Mouse (Mus musculus) urinary bladder, postnatal 0 days (tissue): Measurements from ENCODE around the gene Atp8b3. TPM values are rescaled to one million over a fixed set of nuclear protein-coding genes. Genes with fewer than 3 reads are reported as not detected.

Experiments
- polyA plus RNA-seq: library from polyadenylated mRNA; unstranded; fragments of >200 nt; fragmentation: Nextera tagmentation; extraction: Ambion mirVana; gene quantifications from 2 replicates; pipeline ENCODE4 v1.2.1, GENCODE M21; 2015

The Atp8b3 gene
- polyA plus RNA-seq: 0.05 and 0.07 TPM in 2 replicates

DNA sequence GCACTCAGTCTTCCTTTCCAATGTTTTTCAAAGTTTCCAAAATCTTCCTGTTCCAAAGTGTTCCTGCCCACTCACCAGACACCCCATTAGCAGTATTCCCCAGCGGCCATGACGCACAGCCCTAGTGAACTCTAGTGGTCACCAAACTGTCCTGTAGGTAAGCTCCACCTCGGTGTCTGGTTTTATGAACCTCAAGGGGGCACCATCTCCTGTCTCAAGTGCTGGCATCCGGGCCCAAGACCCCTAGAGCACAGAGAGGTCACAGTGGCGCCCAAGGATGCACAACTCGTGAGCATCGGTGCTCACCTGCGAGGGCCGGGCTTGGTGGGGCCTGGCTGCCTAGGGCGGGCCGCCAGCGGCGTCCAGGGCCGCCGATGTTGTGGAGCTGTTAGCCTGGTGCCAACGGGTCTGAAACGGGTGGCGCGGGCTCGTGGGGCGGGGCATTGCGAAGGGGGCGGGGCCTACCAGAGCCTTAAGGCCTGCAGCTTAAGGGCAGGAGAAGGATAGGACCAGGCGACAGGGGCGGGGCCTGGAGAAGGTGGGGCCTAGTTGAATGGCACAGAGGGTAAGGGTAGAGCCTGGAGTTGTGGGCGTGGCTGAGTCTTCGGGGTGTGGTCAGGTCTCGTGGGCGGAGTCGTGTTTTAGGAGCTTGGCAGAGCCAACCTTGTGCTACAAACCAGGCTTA is at the start of gene Atp8b3:
TSS of gene Atp8b3 (minus strand) at position 415 of the 685 bp plus-strand sequence.

GRCm38 (mm10) chr10:80577195-80578130 is 38.5 kb upstream of the Atp8b3 start, which contains the start of gene Klf16:
TSS of gene Klf16 (minus strand) at chr10:80577321.

GRCm38 (mm10) chr10:80561116-80561944 is 22.4 kb upstream of the Atp8b3 start, which contains the start of gene Rexo1:
TSS of gene Rexo1 (minus strand) at chr10:80561560.

GRCm38 (mm10) chr10:80494732-80495131 is 44.2 kb downstream of the Atp8b3 start, which contains the start of gene Onecut3:
TSS of gene Onecut3 (plus strand) at chr10:80494835.

Other genes starting within 250 kb of the Atp8b3 start
- gene Rps15, start 246.7 kb downstream of the Atp8b3 start, polyA plus RNA-seq: 647 and 717 TPM in 2 replicates
- gene Apc2, start 243.1 kb downstream of the Atp8b3 start, polyA plus RNA-seq: 0.36 and 0.45 TPM in 2 replicates
- 39.5 and 42.5 TPM in 2 replicates for gene 2310011J03Rik, start 218.6 kb downstream of the Atp8b3 start, polyA plus RNA-seq
- gene Pcsk4, start 209.6 kb downstream of the Atp8b3 start, polyA plus RNA-seq: 1.3 and 2.2 TPM in 2 replicates
- 17.3 and 20.4 TPM in 2 replicates for gene Reep6, start 209.2 kb downstream of the Atp8b3 start, polyA plus RNA-seq
- 21.4 and 22.9 TPM in 2 replicates for gene Adamtsl5, start 190.7 kb downstream of the Atp8b3 start, polyA plus RNA-seq
- gene Plk5, start 182.7 kb downstream of the Atp8b3 start, polyA plus RNA-seq: not detected in 2 replicates
- gene Mex3d, start 151.5 kb downstream of the Atp8b3 start, polyA plus RNA-seq: 3.7 and 4.2 TPM in 2 replicates
- 93.3 and 96.5 TPM in 2 replicates for gene Mbd3, start 139.6 kb downstream of the Atp8b3 start, polyA plus RNA-seq
- 829 and 1,098 TPM in 2 replicates for gene Uqcr11, start 132.3 kb downstream of the Atp8b3 start, polyA plus RNA-seq
- 28.2 and 29.8 TPM in 2 replicates for gene Tcf3, start 105.5 kb downstream of the Atp8b3 start, polyA plus RNA-seq
- gene Onecut3, start 44.3 kb downstream of the Atp8b3 start, polyA plus RNA-seq: not detected in 2 replicates
- gene Rexo1, start 22.4 kb upstream of the Atp8b3 start, polyA plus RNA-seq: 8.7 and 9.3 TPM in 2 replicates
- 8.8 and 9.9 TPM in 2 replicates for gene Klf16, start 38.2 kb upstream of the Atp8b3 start, polyA plus RNA-seq
- gene Abhd17a, start 51.2 kb upstream of the Atp8b3 start, polyA plus RNA-seq: 73.0 and 80.4 TPM in 2 replicates
- 62.1 and 62.3 TPM in 2 replicates for gene Scamp4, start 63.7 kb upstream of the Atp8b3 start, polyA plus RNA-seq
- gene Adat3, start 63.8 kb upstream of the Atp8b3 start, polyA plus RNA-seq: 3.7 and 5.5 TPM in 2 replicates
- gene Gm49322, start 66.9 kb upstream of the Atp8b3 start, polyA plus RNA-seq: 0.82 and 1.4 TPM in 2 replicates
- gene Csnk1g2, start 83.7 kb upstream of the Atp8b3 start, polyA plus RNA-seq: 95.0 and 98.7 TPM in 2 replicates
- gene Btbd2, start 117.9 kb upstream of the Atp8b3 start, polyA plus RNA-seq: 29.3 and 31.7 TPM in 2 replicates
- gene Mknk2, start 139.0 kb upstream of the Atp8b3 start, polyA plus RNA-seq: 40.8 and 44.3 TPM in 2 replicates
- gene Mob3a, start 162.9 kb upstream of the Atp8b3 start, polyA plus RNA-seq: 64.5 and 80.1 TPM in 2 replicates
- gene Izumo4, start 163.1 kb upstream of the Atp8b3 start, polyA plus RNA-seq: 16.9 and 19.6 TPM in 2 replicates
- gene Ap3d1, start 203.1 kb upstream of the Atp8b3 start, polyA plus RNA-seq: 44.7 and 50.1 TPM in 2 replicates
- 6.0 and 6.6 TPM in 2 replicates for gene Dot1l, start 216.1 kb upstream of the Atp8b3 start, polyA plus RNA-seq